Mouse (Mus musculus) neural tube, embryonic 11.5 days (tissue): ENCODE data around the gene Slc35c2. TPM values are rescaled to one million over a fixed set of nuclear protein-coding genes. Genes with fewer than 3 reads are reported as not detected.

Source experiments
- ATAC-seq: fragments of 200-750 bp; cut with Nextera tagmentation; 2 replicates; pipeline ENCODE4 v1.8.0; 2017; ENCODE audit warnings: moderate number of reproducible peaks, mild to moderate bottlenecking, moderate TSS enrichment, moderate library complexity; ENCODE audit not compliant: insufficient read depth, low FRiP score, low TSS enrichment
- DNase-seq: peaks from one replicate; pipeline ENCODE4 v3.0.0-alpha.2; 2015; ENCODE audit warnings: low spot score
- H3K27ac ChIP-seq: fragments of 300-500 bp; sonication (generic); 2 replicates; pipeline ENCODE4 v1.5.1; 2014; ENCODE audit warnings: low read depth, mild to moderate bottlenecking, low read length
- H3K27me3 ChIP-seq: fragments of 300-500 bp; sonication (generic); 2 replicates; pipeline ENCODE4 v1.6.1; 2014; ENCODE audit warnings: mild to moderate bottlenecking, low read length, mixed read lengths; ENCODE audit not compliant: control insufficient read depth, insufficient read depth
- H3K36me3 ChIP-seq: fragments of 300-500 bp; sonication (generic); 2 replicates; pipeline ENCODE4 v1.6.1; 2014; ENCODE audit warnings: mild to moderate bottlenecking, low read length, moderate library complexity, mixed read lengths; ENCODE audit not compliant: control insufficient read depth, insufficient read depth
- H3K4me1 ChIP-seq: fragments of 300-500 bp; sonication (generic); 2 replicates; pipeline ENCODE4 v1.6.1; 2014; ENCODE audit warnings: low read length, mixed read lengths; ENCODE audit not compliant: control insufficient read depth, insufficient read depth
- H3K4me2 ChIP-seq: fragments of 300-500 bp; sonication (generic); 2 replicates; pipeline ENCODE4 v1.6.1; 2014; ENCODE audit warnings: low read depth, mild to moderate bottlenecking, moderate library complexity
- H3K4me3 ChIP-seq: fragments of 300-500 bp; sonication (generic); 2 replicates; pipeline ENCODE4 v1.5.1; 2014; ENCODE audit warnings: low read depth, low read length
- H3K9ac ChIP-seq: fragments of 300-500 bp; sonication (generic); 2 replicates; pipeline ENCODE4 v1.6.1; 2014; ENCODE audit warnings: mild to moderate bottlenecking, low read length
- H3K9me3 ChIP-seq: fragments of 300-500 bp; sonication (generic); 2 replicates; pipeline ENCODE4 v1.6.1; 2016; ENCODE audit warnings: low read length; ENCODE audit not compliant: control insufficient read depth
- WGBS: fragments of 180-500 bp; shearing (Covaris S2); extraction: QIAGEN DNeasy Blood & Tissue Kit; methylation state at CpG from one replicate; pipeline ENCODE4 v1.1.7; 2014; 5-methylcytosine and 5-hydroxymethylcytosine counted together
- polyA plus RNA-seq: library from polyadenylated mRNA; unstranded; fragments of >200 nt; fragmentation: Nextera tagmentation; extraction: Ambion mirVana; gene quantifications from 2 replicates; pipeline ENCODE4 v1.2.1, GENCODE M21; 2014

Slc35c2 gene
- polyA plus RNA-seq, 1 experiment from 2014 or later = 48.2 TPM

DNA sequence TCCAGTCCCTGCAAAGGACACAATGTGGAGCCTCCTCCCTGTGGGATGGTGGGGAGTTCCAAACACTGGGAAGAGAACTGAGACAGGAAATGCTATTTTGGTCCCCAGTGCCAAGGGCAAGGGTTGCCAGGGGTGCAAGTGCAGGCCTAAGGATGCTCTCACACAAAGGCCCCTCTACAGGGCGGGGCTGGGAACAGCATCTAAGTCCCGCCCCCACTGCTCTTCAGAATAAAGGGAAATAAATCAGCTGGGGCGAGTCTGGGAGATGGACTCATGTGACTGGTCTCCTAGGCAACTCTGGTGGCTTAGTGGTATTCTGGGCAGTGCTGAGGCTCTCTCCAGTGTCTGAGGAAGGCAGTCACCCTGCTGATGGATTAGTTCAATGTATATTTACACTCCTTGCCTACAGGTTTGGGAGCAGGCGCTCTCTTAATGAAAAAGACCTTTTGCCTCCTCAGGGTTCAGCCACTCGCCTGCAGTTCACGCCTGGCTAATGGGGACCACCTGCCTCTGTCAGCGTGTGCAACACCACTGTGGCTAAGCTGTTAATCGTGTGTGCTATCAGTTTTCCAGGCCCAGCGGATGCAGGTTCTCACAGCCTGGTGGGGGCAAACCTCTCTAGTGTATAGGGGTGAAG lies 29.3 kb upstream of the Slc35c2 start:
- Histone ChIP-seq H3K27ac (peak overlapping the region; percentile 93), H3K4me2 (peak overlapping the region; percentile 25), H3K36me3 (no peaks in the 10 kb centered on the region; the same call in 1 of the 2 replicates), H3K9me3 (no peaks in the 10 kb centered on the region), H3K4me1 (peaks cover 40% of the 10 kb centered on the region), H3K4me3 (no peak overlapping the region), H3K9ac (peak overlapping the region; percentile 53), H3K27me3 (no peaks in the 10 kb centered on the region)
- ATAC-seq (peak; percentile 97), DNase-seq (peak; percentile 91)
- WGBS = 7% methylated on average over 9 of the region's 9 CpGs

DNA sequence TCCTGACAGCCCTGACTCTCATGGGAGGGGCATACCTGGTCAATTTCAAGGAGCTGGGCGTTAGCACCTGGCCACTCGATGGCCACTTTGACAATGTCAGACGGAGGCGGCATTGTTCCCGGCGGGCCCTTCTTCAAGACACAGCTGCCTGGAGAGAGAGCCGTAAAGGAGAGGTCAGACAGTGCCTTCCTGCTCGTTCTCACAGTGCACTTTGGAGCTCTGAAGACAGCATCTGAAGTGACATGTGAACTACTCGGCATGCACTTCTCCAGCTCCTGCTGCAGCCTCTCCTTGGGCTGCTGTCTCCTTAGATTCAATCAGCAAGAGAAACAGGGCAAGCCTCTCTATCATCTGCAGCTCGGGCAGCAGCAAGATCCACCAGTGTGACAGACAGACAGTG lies 28.5 kb upstream of the Slc35c2 start:
- H3K36me3 ChIP-seq = no peaks in the 10 kb centered on the region; the same call in 1 of the 2 replicates
- peak overlapping the region; percentile 3 for H3K4me2 ChIP-seq
- ATAC-seq (no peak), DNase-seq (peak; percentile 28)
- H3K4me1 ChIP-seq = peaks cover 32% of the 10 kb centered on the region
- H3K4me3 ChIP-seq = no peak overlapping the region
- WGBS = 46% methylated on average over 10 of the region's 10 CpGs
- no peaks in the 10 kb centered on the region for H3K27me3 ChIP-seq
- H3K27ac ChIP-seq = peak overlapping the region; percentile 93
- H3K9me3 ChIP-seq = no peaks in the 10 kb centered on the region
- peak overlapping the region; percentile 53 for H3K9ac ChIP-seq

DNA sequence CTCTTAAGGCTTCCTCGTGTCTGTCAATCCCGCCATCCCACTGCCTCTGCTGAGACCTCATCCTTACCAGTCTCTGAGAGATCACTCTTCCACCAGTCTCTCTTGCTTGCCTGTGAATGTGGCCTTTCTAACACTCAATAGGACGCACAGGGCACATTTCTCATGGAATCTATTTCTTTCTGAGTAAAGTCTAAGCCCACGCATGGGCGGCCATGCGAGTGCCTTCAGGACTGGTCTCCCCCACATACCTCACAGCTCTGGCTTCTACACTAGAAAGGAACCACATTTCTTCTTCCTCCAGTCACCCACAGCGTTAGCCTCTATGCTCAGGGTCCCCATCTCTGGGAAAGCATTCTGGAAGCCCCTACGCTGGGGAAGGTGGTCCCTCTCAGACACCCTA lies 26.5 kb upstream of the Slc35c2 start:
- no peak overlapping the region for H3K9ac ChIP-seq
- H3K27ac ChIP-seq = no peak overlapping the region
- no peak overlapping the region for H3K4me2 ChIP-seq
- WGBS = 92% methylated on average over 8 of the region's 8 CpGs
- H3K4me1 ChIP-seq = peaks cover 33% of the 10 kb centered on the region
- DNase-seq (no peak), ATAC-seq (no peak)
- peaks cover 3% of the 10 kb centered on the region for H3K36me3 ChIP-seq
- no peaks in the 10 kb centered on the region for H3K27me3 ChIP-seq
- H3K9me3 ChIP-seq = no peaks in the 10 kb centered on the region
- H3K4me3 ChIP-seq = no peak overlapping the region

DNA sequence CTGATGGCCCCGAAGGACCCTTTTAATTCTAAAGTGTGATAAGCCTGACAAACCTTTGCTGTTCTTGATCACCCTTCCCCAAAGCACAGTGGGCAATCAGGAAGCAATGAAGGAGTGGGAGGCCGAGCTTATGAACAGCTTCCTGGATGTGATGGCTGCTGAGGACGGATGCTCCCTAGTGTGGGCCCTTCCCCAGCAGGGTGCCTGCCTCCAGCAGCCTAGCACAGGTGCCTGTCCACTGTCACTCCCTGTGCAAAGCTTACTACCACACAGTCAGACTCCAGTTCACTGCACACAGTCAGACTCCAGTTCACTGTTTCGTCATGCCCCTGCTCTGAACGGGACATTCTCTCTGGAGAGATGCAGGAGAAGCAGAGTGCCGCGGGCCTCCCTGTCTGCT lies 24.7 kb upstream of the Slc35c2 start:
- H3K36me3 ChIP-seq = peaks cover 3% of the 10 kb centered on the region
- H3K4me2 ChIP-seq = no peak overlapping the region
- H3K4me3 ChIP-seq = no peak overlapping the region
- ATAC-seq (no peak), DNase-seq (no peak)
- no peaks in the 10 kb centered on the region for H3K27me3 ChIP-seq
- no peak overlapping the region for H3K9ac ChIP-seq
- no peak overlapping the region for H3K27ac ChIP-seq
- peaks cover 21% of the 10 kb centered on the region for H3K4me1 ChIP-seq
- no peaks in the 10 kb centered on the region for H3K9me3 ChIP-seq
- 76% methylated on average over 7 of the region's 7 CpGs for WGBS

DNA sequence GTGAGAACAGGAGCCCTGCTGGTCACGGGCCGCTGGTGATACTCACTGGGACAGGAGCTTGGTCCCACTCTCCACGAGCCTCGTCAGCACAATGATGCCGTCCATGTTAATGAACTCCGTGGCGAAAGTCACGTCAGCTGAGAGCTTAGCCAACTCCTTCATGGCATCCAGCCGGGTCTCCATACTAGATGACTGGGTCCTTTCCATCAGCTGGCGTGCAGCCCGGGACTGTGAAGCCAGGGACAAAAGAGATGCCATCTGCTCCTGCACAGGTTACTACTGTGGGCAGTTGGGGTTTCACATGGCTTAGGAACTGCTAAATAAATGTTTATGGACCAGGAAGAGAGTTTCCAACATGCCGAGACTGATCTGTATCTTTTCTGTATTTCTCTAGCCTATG lies 23.9 kb upstream of the Slc35c2 start:
- no peak overlapping the region for H3K4me2 ChIP-seq
- 87% methylated on average over 12 of the region's 12 CpGs for WGBS
- H3K27ac ChIP-seq = no peak overlapping the region
- H3K9me3 ChIP-seq = no peaks in the 10 kb centered on the region
- no peak overlapping the region for H3K4me3 ChIP-seq
- no peak overlapping the region for H3K9ac ChIP-seq
- H3K4me1 ChIP-seq = peaks cover 15% of the 10 kb centered on the region
- H3K27me3 ChIP-seq = no peaks in the 10 kb centered on the region
- DNase-seq (no peak), ATAC-seq (no peak)
- peaks cover 3% of the 10 kb centered on the region for H3K36me3 ChIP-seq

DNA sequence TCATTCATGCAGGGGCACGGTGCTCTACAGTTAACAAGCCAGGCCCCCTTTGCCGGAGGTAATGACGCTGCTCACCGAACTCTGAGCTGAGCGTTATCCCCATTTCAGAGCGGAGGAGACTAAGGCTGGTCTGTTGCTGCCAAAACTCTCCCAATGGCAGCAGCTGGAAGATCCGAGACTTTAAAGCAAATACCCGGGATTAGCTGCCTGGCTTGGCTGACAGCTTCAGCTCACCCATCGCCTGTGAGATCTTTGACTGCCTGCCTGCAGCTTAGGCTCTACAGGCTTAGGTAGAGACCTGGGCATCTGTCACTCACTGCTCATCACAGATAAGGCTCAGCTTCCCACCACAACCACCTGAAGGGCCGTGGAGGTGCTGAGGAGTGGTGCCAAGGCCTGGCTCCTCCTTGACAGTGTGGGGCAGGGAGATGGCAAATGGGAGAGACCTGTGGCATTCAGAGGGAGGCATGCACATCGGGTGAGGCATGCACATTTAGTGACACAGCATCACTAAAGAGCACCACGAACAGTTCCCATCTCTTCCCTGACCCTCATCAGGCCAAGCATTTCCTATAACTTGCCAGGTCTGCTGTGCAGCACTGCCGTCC lies 23.3 kb upstream of the Slc35c2 start:
- Histone ChIP-seq H3K4me1 (peaks cover 8% of the 10 kb centered on the region), H3K4me2 (no peak overlapping the region), H3K36me3 (peaks cover 3% of the 10 kb centered on the region), H3K27ac (no peak overlapping the region), H3K4me3 (no peak overlapping the region), H3K9ac (no peak overlapping the region), H3K9me3 (no peaks in the 10 kb centered on the region), H3K27me3 (no peaks in the 10 kb centered on the region)
- ATAC-seq (no peak), DNase-seq (no peak)
- 69% methylated on average over 13 of the region's 13 CpGs for WGBS

DNA sequence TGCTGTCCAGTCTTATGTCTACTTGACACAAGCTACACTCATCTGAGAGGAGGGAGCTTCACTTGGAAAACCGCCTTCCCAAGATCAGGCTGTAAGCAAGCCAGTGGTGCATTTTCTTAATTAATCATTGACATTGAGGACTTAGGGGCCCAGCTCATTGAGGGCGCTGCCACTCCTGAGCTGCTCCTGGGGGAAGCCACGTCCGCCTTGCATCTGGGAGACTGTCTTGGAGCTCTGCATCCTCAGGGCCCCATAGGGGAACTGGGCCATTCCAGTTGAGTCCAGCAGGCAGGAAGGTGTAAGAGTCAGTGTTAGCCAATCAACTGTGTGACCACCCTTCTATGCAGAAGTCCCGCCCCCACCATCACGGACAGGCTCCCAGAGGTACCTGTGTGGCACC lies 20.1 kb upstream of the Slc35c2 start:
- 89% methylated on average over 6 of the region's 6 CpGs for WGBS
- ATAC-seq (no peak), DNase-seq (no peak)
- H3K27me3 ChIP-seq = no peaks in the 10 kb centered on the region
- H3K4me1 ChIP-seq = peaks cover 3% of the 10 kb centered on the region; the same call in 1 of the 2 replicates
- no peak overlapping the region for H3K4me3 ChIP-seq
- H3K4me2 ChIP-seq = no peak overlapping the region
- H3K9ac ChIP-seq = no peak overlapping the region
- no peaks in the 10 kb centered on the region; the same call in 1 of the 2 replicates for H3K9me3 ChIP-seq
- H3K36me3 ChIP-seq = peaks cover 14% of the 10 kb centered on the region
- no peak overlapping the region for H3K27ac ChIP-seq

DNA sequence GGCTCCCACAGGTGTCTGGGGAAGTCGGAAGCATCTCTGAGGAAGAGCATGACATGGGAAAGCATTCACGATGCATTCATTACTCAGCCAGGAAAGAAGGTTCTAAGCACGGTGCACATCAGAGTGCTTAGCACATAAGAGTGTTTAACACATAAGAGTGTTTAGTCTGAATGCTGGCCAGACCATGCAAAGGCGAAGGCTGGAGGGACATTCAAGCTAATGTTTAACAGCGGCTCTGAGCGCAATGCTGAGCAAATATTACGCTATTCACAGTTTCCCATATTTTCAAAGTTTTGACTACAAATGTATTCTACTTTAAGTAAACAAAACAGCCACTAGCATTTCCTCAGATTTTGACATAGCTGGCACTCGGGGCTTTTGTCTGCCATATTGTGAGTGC lies 17.8 kb upstream of the Slc35c2 start:
- ATAC-seq = no peak
- WGBS = 90% methylated on average over 8 of the region's 8 CpGs

DNA sequence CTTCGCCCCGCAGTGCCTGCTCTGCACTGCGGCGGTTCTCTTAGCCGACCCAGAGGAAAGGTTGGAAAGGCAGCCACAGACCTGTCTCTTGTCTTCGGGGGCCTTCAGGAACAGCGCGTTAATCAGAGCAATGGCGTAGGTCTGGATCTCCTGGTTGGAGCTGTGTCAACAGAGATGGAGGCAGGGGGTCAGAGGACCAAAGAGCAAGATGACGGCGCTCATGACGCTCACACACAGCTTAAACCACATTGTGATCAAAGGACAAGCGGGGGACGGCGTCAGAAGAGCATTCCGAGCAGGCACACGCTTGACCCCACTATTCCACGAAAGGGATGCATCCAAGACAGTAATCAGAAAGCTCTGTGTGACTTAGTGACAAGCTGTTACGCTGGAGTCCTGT lies 17.1 kb upstream of the Slc35c2 start:
- H3K27me3 ChIP-seq = no peaks in the 10 kb centered on the region
- H3K9me3 ChIP-seq = no peaks in the 10 kb centered on the region; the same call in 1 of the 2 replicates
- no peak overlapping the region for H3K27ac ChIP-seq
- no peaks in the 10 kb centered on the region for H3K4me1 ChIP-seq
- ATAC-seq (no peak), DNase-seq (no peak)
- H3K9ac ChIP-seq = no peak overlapping the region
- H3K4me2 ChIP-seq = no peak overlapping the region
- peaks cover 15% of the 10 kb centered on the region for H3K36me3 ChIP-seq
- 86% methylated on average over 19 of the region's 19 CpGs for WGBS
- H3K4me3 ChIP-seq = no peak overlapping the region

More for the DNA sequence above, 17.8 kb upstream of the Slc35c2 start:
- no peak overlapping the region for H3K4me2 ChIP-seq
- no peaks in the 10 kb centered on the region; the same call in 1 of the 2 replicates for H3K9me3 ChIP-seq
- no peak overlapping the region for H3K4me3 ChIP-seq
- H3K27ac ChIP-seq = no peak overlapping the region
- DNase-seq = no peak
- H3K27me3 ChIP-seq = no peaks in the 10 kb centered on the region
- H3K36me3 ChIP-seq = peaks cover 15% of the 10 kb centered on the region
- H3K4me1 ChIP-seq = peaks cover 3% of the 10 kb centered on the region; the same call in 1 of the 2 replicates
- no peak overlapping the region for H3K9ac ChIP-seq
